Mouse (Mus musculus) lung, embryonic 16.5 days (tissue): Measurements from ENCODE around the gene Dennd5b. TPM values are rescaled to one million over a fixed set of nuclear protein-coding genes. Genes with fewer than 3 reads are reported as not detected.
"Not testable (repeated sequence)": the region's sequence is repeated elsewhere in the genome, so short reads cannot be mapped to it uniquely, and the experiment has no call there.

Experiments
- ATAC-seq: fragments of 200-750 bp; cut with Nextera tagmentation; 2 replicates; pipeline ENCODE4 v1.8.0; 2017; ENCODE audit warnings: low read depth, mild to moderate bottlenecking, moderate library complexity
- H3K27ac ChIP-seq: fragments of 300-500 bp; sonication (generic); 2 replicates; pipeline ENCODE4 v1.5.1; 2014; ENCODE audit warnings: mild to moderate bottlenecking, control low read depth, low read length
- H3K27me3 ChIP-seq: fragments of 300-500 bp; sonication (generic); 2 replicates; pipeline ENCODE4 v1.6.1; 2014; ENCODE audit warnings: low read depth, low read length, mixed read lengths; ENCODE audit not compliant: control insufficient read depth, insufficient read depth
- H3K36me3 ChIP-seq: fragments of 300-500 bp; sonication (generic); 2 replicates; pipeline ENCODE4 v1.6.1; 2014; ENCODE audit warnings: low read length; ENCODE audit not compliant: control insufficient read depth, insufficient read depth
- H3K4me1 ChIP-seq: fragments of 300-500 bp; sonication (generic); replicated peaks from 2 replicates; pipeline ENCODE4 v1.6.1; 2014; ENCODE audit warnings: low read length, mixed read lengths; ENCODE audit not compliant: control insufficient read depth, insufficient read depth
- H3K4me2 ChIP-seq: fragments of 300-500 bp; sonication (generic); 2 replicates; pipeline ENCODE4 v1.6.1; 2014; ENCODE audit warnings: low read depth, low read length, control low read depth
- H3K4me3 ChIP-seq: fragments of 300-500 bp; sonication (generic); 2 replicates; pipeline ENCODE4 v1.5.1; 2014; ENCODE audit warnings: mild to moderate bottlenecking, low read length, control low read depth
- H3K9ac ChIP-seq: fragments of 300-500 bp; sonication (generic); 2 replicates; pipeline ENCODE4 v1.6.1; 2014; ENCODE audit warnings: low read length, control low read depth
- H3K9me3 ChIP-seq: fragments of 300-500 bp; sonication (generic); 2 replicates; pipeline ENCODE4 v1.6.1; 2016; ENCODE audit warnings: low read length; ENCODE audit not compliant: control insufficient read depth
- WGBS: fragments of 180-500 bp; shearing (Covaris S2); extraction: QIAGEN DNeasy Blood & Tissue Kit; methylation state at CpG from one replicate; pipeline ENCODE4 v1.1.7; 2014; 5-methylcytosine and 5-hydroxymethylcytosine counted together
- polyA plus RNA-seq: library from polyadenylated mRNA; unstranded; fragments of >200 nt; fragmentation: Nextera tagmentation; extraction: Ambion mirVana; gene quantifications from 2 replicates; pipeline ENCODE4 v1.2.1, GENCODE M21; 2015

The Dennd5b gene
- polyA plus RNA-seq, 1 experiment from 2014 or later, result 5.3 TPM

- Histone ChIP-seq H3K36me3 (peaks cover 2% of the 10 kb centered on the region; the same call in 1 of the 2 replicates), H3K9ac (no peak overlapping the region), H3K4me1 (no peaks in the 10 kb centered on the region; the same call in 1 of the 2 replicates), H3K27ac (no peak overlapping the region), H3K27me3 (no peaks in the 10 kb centered on the region), H3K9me3 (no peaks in the 10 kb centered on the region), H3K4me2 (no peak overlapping the region), H3K4me3 (no peak overlapping the region)
- no peak for ATAC-seq
- 58% methylated on average over 5 of the region's 5 CpGs for WGBS
Measured at GRCm38 (mm10) chr6:148994327-148994999, 107.0 kb downstream of the Dennd5b start.

- H3K4me3 ChIP-seq, result no peak overlapping the region
- peak; percentile 68 for ATAC-seq
- H3K4me2 ChIP-seq, result no peak overlapping the region
- no peaks in the 10 kb centered on the region for H3K27me3 ChIP-seq
- H3K9me3 ChIP-seq, result no peaks in the 10 kb centered on the region
- peak overlapping the region; percentile 81 for H3K27ac ChIP-seq
- no peaks in the 10 kb centered on the region for H3K36me3 ChIP-seq
- H3K9ac ChIP-seq, result no peak overlapping the region
- 24% methylated on average over 9 of the region's 9 CpGs for WGBS
- H3K4me1 ChIP-seq, result no peaks in the 10 kb centered on the region; the same call in 1 of the 2 replicates
Measured at GRCm38 (mm10) chr6:148993117-148994077, 108.1 kb downstream of the Dennd5b start.

- Histone ChIP-seq H3K4me3 (no peak overlapping the region), H3K9me3 (no peaks in the 10 kb centered on the region), H3K4me2 (no peak overlapping the region; the same call in 1 of the 2 replicates), H3K36me3 (no peaks in the 10 kb centered on the region), H3K4me1 (no peaks in the 10 kb centered on the region; the same call in 1 of the 2 replicates), H3K27ac (peak overlapping the region; percentile 81), H3K27me3 (no peaks in the 10 kb centered on the region), H3K9ac (no peak overlapping the region)
- WGBS, result 44% methylated on average over 4 of the region's 4 CpGs
- peak; percentile 71; the same call in 1 of the 2 replicates for ATAC-seq
Measured at GRCm38 (mm10) chr6:148992373-148993116, 108.9 kb downstream of the Dennd5b start.

GRCm38 (mm10) chr6:148991660-148992372 is 109.7 kb downstream of the Dennd5b start:
- H3K4me3 ChIP-seq, result no peak overlapping the region
- peak overlapping the region; percentile 81 for H3K27ac ChIP-seq
- no peaks in the 10 kb centered on the region; the same call in 1 of the 2 replicates for H3K4me1 ChIP-seq
- H3K4me2 ChIP-seq, result peak overlapping the region; percentile 5; the same call in 1 of the 2 replicates
- no peak overlapping the region for H3K9ac ChIP-seq
- H3K36me3 ChIP-seq, result no peaks in the 10 kb centered on the region
- no peak for ATAC-seq
- H3K27me3 ChIP-seq, result no peaks in the 10 kb centered on the region
- WGBS, result 50% methylated on average over 6 of the region's 6 CpGs
- no peaks in the 10 kb centered on the region for H3K9me3 ChIP-seq

- 58% methylated on average over 1 of the region's 3 CpGs for WGBS
- H3K9me3 ChIP-seq, H3K27me3 ChIP-seq, H3K4me1 ChIP-seq, H3K27ac ChIP-seq, H3K9ac ChIP-seq, ATAC-seq, H3K36me3 ChIP-seq, H3K4me2 ChIP-seq, H3K4me3 ChIP-seq: not testable (repeated sequence)
Measured at GRCm38 (mm10) chr6:148989792-148990491, 111.5 kb downstream of the Dennd5b start.

- ATAC-seq, result no peak
- Histone ChIP-seq H3K4me2 (no peak overlapping the region), H3K27ac (no peak overlapping the region), H3K36me3 (no peaks in the 10 kb centered on the region), H3K27me3 (no peaks in the 10 kb centered on the region), H3K9me3 (no peaks in the 10 kb centered on the region), H3K4me1 (no peaks in the 10 kb centered on the region; the same call in 1 of the 2 replicates), H3K9ac (no peak overlapping the region), H3K4me3 (no peak overlapping the region)
- whole genome bisulfite sequencing, result 72% methylated on average over 4 of the region's 4 CpGs
Measured at GRCm38 (mm10) chr6:148986003-148986402, 115.5 kb downstream of the Dennd5b start.

- Histone ChIP-seq H3K4me3 (no peak overlapping the region), H3K27me3 (no peaks in the 10 kb centered on the region), H3K9me3 (no peaks in the 10 kb centered on the region), H3K27ac (peak overlapping the region; percentile 12; the same call in 1 of the 2 replicates), H3K4me2 (no peak overlapping the region), H3K36me3 (no peaks in the 10 kb centered on the region), H3K9ac (no peak overlapping the region), H3K4me1 (no peaks in the 10 kb centered on the region; the same call in 1 of the 2 replicates)
- no peak for ATAC-seq
- WGBS, result 19% methylated on average over 2 of the region's 3 CpGs
Measured at GRCm38 (mm10) chr6:148980495-148980894, 121.0 kb downstream of the Dennd5b start.

GRCm38 (mm10) chr6:148975096-148975495 is 126.4 kb downstream of the Dennd5b start:
- ATAC-seq, result no peak
- no peak overlapping the region for H3K4me3 ChIP-seq
- WGBS, result 85% methylated on average over 3 of the region's 3 CpGs
- peaks cover 5% of the 10 kb centered on the region; the same call in 1 of the 2 replicates for H3K4me1 ChIP-seq
- H3K4me2 ChIP-seq, result no peak overlapping the region
- no peaks in the 10 kb centered on the region for H3K36me3 ChIP-seq
- no peak overlapping the region for H3K9ac ChIP-seq
- no peaks in the 10 kb centered on the region for H3K9me3 ChIP-seq
- H3K27me3 ChIP-seq, result no peaks in the 10 kb centered on the region
- H3K27ac ChIP-seq, result no peak overlapping the region
